Mouse (Mus musculus) NIH3T3 (cell line): ENCODE measurements at regions not wholly inside any gene's neighbourhood (a gene's known extent, or its start where the extent isn't known, plus 50 kb on each side); places are given as distances from the start of the nearest gene placed in this dataset.
A peak's percentile ranks its signal among the peaks of the same experiment; 100 is the strongest.

ENCODE experiments used
- DNase-seq: peaks from one replicate; pipeline ENCODE4 v3.0.0-alpha.2; 2012; ENCODE audit warnings: low read depth

- no peak for DNase-seq
These were observed 450.3 kb upstream of the Adamts9 start for GRCm38 (mm10) chr6:93393551-93393950.

- DNase-seq, result no peak
These were observed 449.1 kb upstream of the Adamts9 start for GRCm38 (mm10) chr6:93392402-93392801.

DNA sequence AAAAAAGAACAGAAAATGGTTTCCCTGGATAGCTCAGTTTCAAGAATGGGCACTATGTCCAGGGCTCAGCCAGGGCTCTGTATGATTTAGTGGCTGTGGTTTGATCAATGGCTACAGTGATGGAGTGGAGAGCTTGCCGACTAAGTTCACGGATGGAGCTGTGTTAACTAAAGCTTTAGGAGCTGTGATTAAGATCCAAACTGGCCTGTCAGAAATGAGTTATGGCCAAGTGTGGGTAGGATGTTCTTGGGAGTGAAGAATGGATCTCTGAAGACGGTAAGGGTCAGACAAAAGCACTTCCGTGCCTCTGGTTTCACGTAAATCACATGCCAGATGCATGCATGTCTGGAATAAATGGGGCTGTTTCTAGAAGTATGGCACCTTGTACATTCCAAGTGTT lies 447.9 kb upstream of the Adamts9 start:
- no peak for DNase-seq

- no peak for DNase-seq
These were observed 428.0 kb upstream of the Adamts9 start for GRCm38 (mm10) chr6:93371341-93371740.

GRCm38 (mm10) chr6:93363846-93364245 lies 420.6 kb upstream of the Adamts9 start:
- DNase-seq, result no peak

DNA sequence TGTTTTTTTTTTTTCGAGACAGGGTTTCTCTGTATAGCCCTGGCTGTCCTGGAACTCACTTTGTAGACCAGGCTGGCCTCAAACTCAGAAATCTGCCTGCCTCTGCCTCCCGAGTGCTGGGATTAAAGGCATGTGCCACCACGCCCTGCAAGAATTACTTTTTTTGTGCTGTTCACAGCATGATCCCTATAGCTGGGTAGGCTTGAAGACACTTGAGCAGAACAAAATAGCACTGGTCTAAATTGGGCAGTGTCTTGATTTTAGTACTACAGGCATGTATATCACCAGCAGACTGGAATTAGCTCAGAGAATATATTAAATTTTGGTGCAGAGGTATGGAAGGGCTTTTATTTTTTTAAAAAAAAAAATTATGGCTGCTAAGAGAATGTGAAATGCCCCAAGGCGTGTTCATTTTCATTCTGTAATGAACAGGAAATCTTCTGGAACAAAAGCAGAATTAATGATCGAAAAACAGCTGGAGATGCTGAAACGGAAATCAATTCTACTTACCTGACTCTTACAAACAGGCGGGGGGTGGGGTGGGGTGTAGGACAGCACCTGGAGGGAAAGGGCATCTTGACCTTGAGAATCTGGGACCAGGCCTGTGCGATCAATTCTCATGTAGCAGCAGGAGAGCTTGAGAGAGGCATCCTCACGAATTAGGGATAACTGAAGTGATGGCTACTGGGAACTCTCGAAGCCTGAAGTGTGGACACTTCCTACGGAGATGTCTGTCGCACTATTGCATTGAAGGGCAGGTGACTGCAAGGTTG lies 410.2 kb upstream of the Adamts9 start:
- no peak for DNase-seq

DNA sequence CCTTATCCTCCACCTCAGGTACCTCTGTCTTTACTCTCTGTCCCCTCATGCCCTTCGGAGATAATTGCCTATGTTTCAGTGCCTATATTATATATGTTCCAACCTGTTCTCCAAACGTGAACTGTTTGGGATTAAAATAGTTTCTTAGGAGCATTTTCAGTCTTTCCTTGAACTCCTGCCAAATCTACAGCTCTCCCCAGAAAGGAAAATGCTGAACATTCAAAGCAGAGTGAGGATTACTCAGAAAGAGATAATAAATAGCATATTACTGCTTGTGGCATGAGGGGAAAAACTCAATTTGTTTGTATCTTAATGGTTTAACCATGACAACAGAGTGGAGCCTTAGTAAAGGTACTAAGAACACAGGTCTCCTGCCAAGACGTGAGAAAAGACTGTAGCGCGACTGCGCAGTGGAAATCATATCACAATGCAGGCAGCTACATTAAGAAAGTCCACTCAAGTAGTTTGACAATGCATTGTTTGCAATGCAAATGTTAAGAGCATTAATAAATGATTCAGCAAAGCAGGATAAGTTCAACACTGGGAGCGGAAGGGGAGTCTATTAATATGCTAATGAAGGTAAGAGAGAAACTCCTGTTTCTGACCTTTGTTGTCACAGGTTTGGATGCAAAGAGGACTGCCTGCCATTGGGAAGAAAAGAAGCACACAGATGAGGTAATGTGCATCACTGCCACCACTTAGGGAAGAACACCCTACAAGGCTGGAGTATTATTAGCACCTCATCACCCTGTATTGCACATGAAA lies 406.8 kb upstream of the Adamts9 start:
- DNase-seq, result no peak

DNA sequence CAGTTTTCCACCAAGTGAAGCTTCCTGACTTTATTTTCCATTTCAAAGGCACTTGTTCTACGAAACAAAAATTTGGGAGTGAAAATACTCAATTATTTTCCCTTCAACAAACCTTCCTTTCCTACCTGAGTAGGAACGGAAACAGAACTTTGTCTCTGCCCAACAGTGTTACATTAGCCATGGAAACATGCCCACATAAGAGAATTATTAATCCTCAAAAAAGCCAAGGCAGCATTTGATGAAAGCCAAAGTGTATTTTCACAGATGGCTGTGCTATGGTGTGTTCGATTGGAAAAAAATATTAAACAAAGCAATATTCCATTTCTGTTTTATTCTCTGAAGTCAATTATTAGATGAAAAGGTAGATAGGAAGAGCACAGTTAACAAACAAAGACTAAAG lies 404.8 kb upstream of the Adamts9 start:
- DNase-seq, result no peak

DNA sequence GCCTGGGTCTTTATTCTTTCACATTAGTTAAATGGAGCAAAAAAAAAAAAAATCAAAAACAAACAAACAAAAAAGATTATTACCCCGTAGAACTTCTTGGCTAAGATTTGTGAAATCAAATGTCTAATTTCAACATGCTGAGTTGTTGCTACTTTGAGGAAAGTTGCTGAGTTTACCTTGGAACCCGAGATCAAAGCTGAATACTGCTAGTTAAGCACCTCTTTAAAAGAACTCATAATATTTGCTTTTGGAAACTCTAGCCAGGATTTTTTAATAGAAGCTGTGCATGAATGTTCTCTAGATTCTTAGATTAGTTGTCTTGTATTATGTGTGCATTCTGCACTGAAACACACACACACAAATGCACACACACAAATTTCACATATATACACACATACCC lies 385.4 kb upstream of the Adamts9 start:
- no peak for DNase-seq

- DNase-seq, result no peak
These were observed 384.6 kb upstream of the Adamts9 start for GRCm38 (mm10) chr6:93327930-93328329.

- DNase-seq, result peak; percentile 24
These were observed 380.6 kb upstream of the Adamts9 start for GRCm38 (mm10) chr6:93323881-93324280.

DNA sequence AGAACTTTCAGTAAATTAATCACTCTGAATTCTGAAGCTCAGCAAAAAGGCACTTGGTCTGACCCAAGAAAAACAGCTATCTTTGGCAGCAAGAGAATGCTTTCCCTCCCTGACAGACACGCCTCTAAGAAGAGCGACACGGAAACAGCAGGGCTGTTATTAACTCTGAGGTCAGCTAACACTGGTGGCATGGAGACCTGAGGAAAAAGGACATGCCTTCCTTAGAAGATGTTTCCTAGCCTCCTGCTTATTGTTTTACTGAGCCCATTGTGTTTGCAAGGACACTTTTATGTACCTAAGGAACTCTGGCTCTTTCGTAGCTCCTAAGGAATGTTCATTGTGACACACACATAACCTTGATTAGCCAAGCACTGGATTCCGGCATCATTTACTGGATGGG lies 371.3 kb upstream of the Adamts9 start:
- no peak for DNase-seq

GRCm38 (mm10) chr6:93305176-93305575 lies 361.9 kb upstream of the Adamts9 start:
- no peak for DNase-seq

- no peak for DNase-seq
These were observed 354.7 kb upstream of the Adamts9 start for GRCm38 (mm10) chr6:93297975-93298374.

DNA sequence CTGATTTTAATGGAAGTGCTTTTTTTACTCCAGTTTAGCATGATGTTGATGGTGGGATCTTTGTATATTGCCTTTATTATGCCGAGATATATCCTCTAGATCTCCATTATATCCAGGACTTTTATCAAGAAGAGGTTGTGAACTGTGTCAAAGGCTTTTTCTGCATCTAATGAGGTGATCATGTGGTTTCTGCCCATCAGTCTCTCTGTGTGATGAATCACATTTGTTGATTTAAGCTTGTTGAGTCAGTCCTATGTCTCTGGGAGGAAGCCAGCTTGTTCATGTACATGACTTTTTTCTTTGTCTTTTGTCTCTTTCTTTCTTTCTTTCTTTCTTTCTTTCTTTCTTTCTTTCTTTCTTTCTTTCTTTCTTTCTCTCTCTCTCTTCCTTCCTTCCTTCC lies 348.4 kb upstream of the Adamts9 start:
- DNase-seq, result peak; percentile 88

GRCm38 (mm10) chr6:93288421-93288820 lies 345.1 kb upstream of the Adamts9 start:
- DNase-seq, result no peak

- DNase-seq, result peak; percentile 86
These were observed 342.5 kb upstream of the Adamts9 start for GRCm38 (mm10) chr6:93285796-93286195.

DNA sequence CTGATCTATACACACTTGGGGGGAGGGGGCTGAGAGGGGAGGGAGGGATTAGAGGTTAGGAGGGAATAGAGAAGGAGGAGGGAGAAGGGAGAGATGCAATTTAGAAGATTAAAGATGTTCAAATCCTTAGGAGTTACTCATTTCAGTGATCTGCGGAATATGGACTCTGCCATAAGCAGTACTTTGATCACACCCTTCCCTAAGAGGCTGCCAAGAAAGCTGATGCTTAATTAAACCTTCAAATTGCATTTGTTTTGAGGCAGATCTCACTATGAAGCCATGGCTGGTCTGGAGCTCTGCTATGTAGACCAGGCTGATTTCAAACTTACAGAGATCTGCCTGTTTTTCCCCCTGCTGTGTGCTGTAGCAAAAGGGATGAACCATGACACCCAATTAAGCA lies 338.2 kb upstream of the Adamts9 start:
- DNase-seq, result no peak

DNA sequence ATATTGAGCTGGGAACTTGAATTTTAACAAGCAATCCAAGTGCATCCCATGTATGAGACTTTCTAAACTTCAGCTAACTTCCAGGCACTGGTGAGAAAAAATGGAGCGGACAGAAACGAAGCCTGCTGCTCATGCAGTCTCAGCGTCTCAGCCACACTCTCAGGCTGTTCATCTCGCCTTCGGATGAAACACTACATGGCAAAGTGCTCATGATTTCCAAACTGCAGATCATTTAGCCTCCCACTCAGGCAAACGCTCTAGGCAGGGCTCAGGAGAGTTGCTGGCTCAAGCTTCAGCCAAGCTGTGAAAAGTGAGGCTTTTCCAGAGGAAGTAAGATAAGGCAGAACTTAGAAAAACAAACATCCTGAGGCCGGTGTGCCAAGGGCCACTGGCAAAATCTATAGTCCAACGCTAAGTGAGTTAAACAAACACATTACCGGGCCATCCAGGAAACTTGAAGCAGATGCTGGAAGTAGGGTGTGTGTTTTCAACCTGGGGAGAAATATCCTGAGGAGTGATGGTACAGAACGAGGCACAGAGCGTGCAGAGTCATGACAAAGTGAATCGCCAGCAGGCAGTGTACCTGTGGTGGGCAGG lies 330.7 kb upstream of the Adamts9 start:
- DNase-seq, result peak; percentile 85

DNA sequence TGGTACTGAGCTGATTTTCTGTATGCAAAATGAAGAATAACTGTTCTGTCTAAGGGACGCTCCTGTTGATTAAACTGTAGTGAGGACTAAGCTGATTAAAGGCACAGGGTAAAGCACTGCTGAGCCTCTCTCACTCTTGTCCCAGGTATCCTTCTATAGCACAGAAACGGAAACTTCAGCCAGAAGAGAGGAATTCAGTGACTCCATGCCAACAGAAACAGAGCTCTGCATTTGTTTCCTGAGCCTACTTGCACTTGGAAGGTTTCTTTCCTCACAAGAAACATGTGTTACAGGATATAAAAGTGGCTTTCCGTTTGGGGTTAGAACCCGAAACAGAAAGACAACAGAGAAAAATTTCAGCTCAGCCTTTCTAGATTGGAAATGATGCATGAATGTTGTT lies 328.9 kb upstream of the Adamts9 start:
- DNase-seq, result peak; percentile 46

DNA sequence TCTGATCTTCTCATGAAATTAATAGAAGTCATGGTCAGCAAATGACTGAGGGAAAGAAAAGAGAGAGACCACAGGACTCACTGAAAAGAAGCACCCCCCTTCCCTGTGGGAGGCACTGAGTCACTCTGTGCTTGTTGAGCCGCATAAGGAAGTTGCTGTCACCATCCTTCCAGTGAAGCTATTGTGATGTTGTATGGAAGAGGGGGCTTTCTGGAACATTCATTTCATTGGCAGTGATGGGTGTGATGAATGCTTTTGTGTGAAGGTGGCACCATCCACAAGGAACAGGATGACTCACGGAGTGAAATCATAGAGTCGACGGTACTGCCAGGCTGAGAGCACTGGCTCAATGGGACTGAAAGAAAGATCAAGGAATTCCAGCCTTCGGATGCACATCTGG lies 323.5 kb upstream of the Adamts9 start:
- peak; percentile 18 for DNase-seq

GRCm38 (mm10) chr6:93265164-93265563 lies 321.9 kb upstream of the Adamts9 start:
- no peak for DNase-seq

DNA sequence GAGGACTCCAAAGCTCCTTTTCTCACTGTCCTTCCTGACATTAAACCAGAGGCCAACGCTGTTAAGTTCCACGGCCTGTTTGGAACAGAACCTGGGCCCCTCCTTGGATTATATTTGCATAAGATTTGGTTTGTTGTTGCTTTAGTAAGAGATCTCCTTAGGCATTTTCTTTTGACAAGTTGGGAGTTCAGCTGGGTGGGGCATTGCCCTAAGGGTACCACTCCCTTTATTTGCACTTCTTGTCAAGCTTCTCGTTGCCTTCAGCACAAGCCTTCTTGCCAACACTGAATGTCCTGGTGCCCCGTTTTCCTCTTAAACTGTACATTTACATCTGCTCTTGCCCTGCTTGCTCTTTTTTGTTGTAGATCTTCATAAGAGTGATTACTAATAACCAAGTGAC lies 317.5 kb upstream of the Adamts9 start:
- DNase-seq, result no peak
